Mouse (Mus musculus) G1E (cell line): ENCODE measurements at regions not wholly inside any gene's neighbourhood (a gene's known extent, or its start where the extent isn't known, plus 50 kb on each side); places are given as distances from the start of the nearest gene placed in this dataset.

Source experiments
- CTCF ChIP-seq: IDR thresholded peaks from 2 replicates; pipeline ENCODE4 v1.5.1; 2012; ENCODE audit warnings: low read depth, low read length, inconsistent platforms, mixed read lengths
- GATA1 ChIP-seq: IDR thresholded peaks from 2 replicates; pipeline ENCODE4 v1.6.1; 2012; ENCODE audit warnings: borderline replicate concordance, low read length, inconsistent platforms, mixed read lengths
- GATA2 ChIP-seq: IDR thresholded peaks from 2 replicates; pipeline ENCODE4 v1.6.1; 2012; ENCODE audit warnings: low read depth, low read length, inconsistent platforms, borderline replicate concordance
- POLR2AphosphoS5 ChIP-seq: IDR thresholded peaks from 2 replicates; pipeline ENCODE4 v1.6.1; 2012; ENCODE audit warnings: low read depth, low read length, inconsistent platforms; ENCODE audit not compliant: insufficient replicate concordance
- TAL1 ChIP-seq: conservative IDR thresholded peaks from 2 replicates; pipeline ENCODE4 v1.6.1; 2012; ENCODE audit warnings: low read depth, low read length, inconsistent platforms, mixed read lengths

DNA sequence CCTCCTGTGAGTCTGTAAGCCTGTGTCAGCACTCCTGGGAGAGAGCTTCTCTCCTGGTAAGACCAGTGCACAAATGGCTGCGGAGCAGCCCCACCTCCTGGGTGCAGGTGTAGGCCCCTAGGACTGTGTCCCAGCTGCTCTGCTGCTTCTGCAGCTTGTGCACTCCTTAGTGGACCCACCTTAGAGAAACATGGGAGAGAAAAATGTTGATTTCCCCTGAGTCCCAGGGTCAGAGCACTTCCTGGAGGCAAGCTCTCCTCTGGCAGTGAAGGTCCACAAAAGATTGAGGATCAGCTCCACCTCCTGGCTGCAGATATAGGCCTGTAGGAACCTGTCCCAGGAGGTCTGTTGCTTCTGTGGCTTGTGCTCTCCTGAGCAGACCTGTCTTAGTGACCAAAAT is 81.5 kb upstream of the Grin3a start:
- no peak for TF ChIP-seq CTCF
- no peak for TF ChIP-seq GATA2
- no peak for TF ChIP-seq GATA1
- TF ChIP-seq TAL1 = no peak
- no peak for TF ChIP-seq POLR2AphosphoS5
